Comparison of ENCODE assay signal across 1 mouse cellular context in genomic region chr12:106010065-106010915, GRCm38 (mm10).
TF ChIP-seq lines count a peak whose summit lies in the region.

Gene Vrk1 (plus strand): TSS chr12:106010228.

TF ChIP-seq in CH12.LX, 34 proteins besides CTCF, POLR2A, EP300 and RAD21 (continued from another document):
- TF ChIP-seq ETS1 (conservative IDR thresholded peaks at IDR 0.05; ENCODE audit: low read depth, low read length) (no peak), TCF12 (IDR thresholded peaks at IDR 0.05; ENCODE audit: low read depth, low read length) (peak; percentile 53), KAT2A (IDR thresholded peaks at IDR 0.05; ENCODE audit: insufficient replicate concordance, low read length) (peak; percentile 98), JUN (IDR thresholded peaks at IDR 0.05; ENCODE audit: insufficient read depth, low read depth, low read length) (no peak), ZNF384 (IDR thresholded peaks at IDR 0.05; ENCODE audit: low read depth, low read length) (no peak), JUND (conservative IDR thresholded peaks at IDR 0.05; ENCODE audit: low read depth, low read length) (no peak), NELFE (IDR thresholded peaks at IDR 0.05; ENCODE audit: low read depth, low read length) (peak; percentile 78), UBTF (IDR thresholded peaks at IDR 0.05; ENCODE audit: low read depth, low read length) (peak; percentile 67; the same call in 1 of the 2 replicates), ZC3H11A (IDR thresholded peaks at IDR 0.05; ENCODE audit: low read depth, low read length) (no peak), ZMIZ1 (IDR thresholded peaks at IDR 0.05; ENCODE audit: low read depth, low read length) (peak; percentile 61), MAZ (IDR thresholded peaks at IDR 0.05; ENCODE audit: low read depth, low read length) (no peak), MAX (IDR thresholded peaks at IDR 0.05; ENCODE audit: low read length) (no peak)
